Mouse (Mus musculus): ENCODE data around the gene Chst12. TPM values are rescaled to one million over a fixed set of nuclear protein-coding genes. Genes with fewer than 3 reads are reported as not detected.
"Not testable (repeated sequence)": the region's sequence is repeated elsewhere in the genome, so short reads cannot be mapped to it uniquely, and the experiment has no call there.

Gene Chst12
- polyA plus RNA-seq, 1 experiment from 2014 or later, result 24.1 TPM

- peak overlapping the region; percentile 54 for H3K9ac ChIP-seq (replicated peaks; ENCODE audit: low read length)
Observed at GRCm38 (mm10) chr5:140501982-140502836, 3.1 kb upstream of the Chst12 start.

GRCm38 (mm10) chr5:140502925-140503324 is 2.4 kb upstream of the Chst12 start:
- not testable (repeated sequence) for H3K36me3 ChIP-seq (ENCODE audit: insufficient read depth, low read length); H3K9me3 ChIP-seq (ENCODE audit: low read length); H3K27me3 ChIP-seq (ENCODE audit: insufficient read depth, low read length)
- Histone ChIP-seq H3K9ac (replicated peaks; ENCODE audit: low read length) (peak overlapping the region; percentile 59), H3K4me1 (ENCODE audit: insufficient read depth, low read length) (peaks cover 48% of the 10 kb centered on the region), H3K27ac (ENCODE audit: low read length) (peak overlapping the region; percentile 93), H3K4me2 (replicated peaks; ENCODE audit: low read depth, low read length) (peak overlapping the region; percentile 54), H3K4me3 (ENCODE audit: low read length) (peak overlapping the region; percentile 36)
- WGBS, result under 1% methylated on average over 12 of the region's 12 CpGs
- peak; percentile 37; the same call in 1 of the 2 replicates for ATAC-seq (ENCODE audit: low FRiP score, low TSS enrichment)

More at GRCm38 (mm10) chr5:140501982-140502836, 3.1 kb upstream of the Chst12 start:
- H3K27ac ChIP-seq (ENCODE audit: low read length), result peak overlapping the region; percentile 93
- ATAC-seq (ENCODE audit: low FRiP score, low TSS enrichment), result peak; percentile 28
- no peaks in the 10 kb centered on the region for H3K36me3 ChIP-seq (ENCODE audit: insufficient read depth, low read length)
- peaks cover 41% of the 10 kb centered on the region for H3K4me1 ChIP-seq (ENCODE audit: insufficient read depth, low read length)
- H3K4me3 ChIP-seq (ENCODE audit: low read length), result peak overlapping the region; percentile 36
- H3K27me3 ChIP-seq (ENCODE audit: insufficient read depth, low read length), result no peaks in the 10 kb centered on the region
- no peaks in the 10 kb centered on the region for H3K9me3 ChIP-seq (ENCODE audit: low read length)
- H3K4me2 ChIP-seq (replicated peaks; ENCODE audit: low read depth, low read length), result peak overlapping the region; percentile 54
- WGBS, result 15% methylated on average over 14 of the region's 14 CpGs

- H3K4me3 ChIP-seq (ENCODE audit: low read length), result peak overlapping the region; percentile 63
- H3K4me1 ChIP-seq (ENCODE audit: insufficient read depth, low read length), result peaks cover 67% of the 10 kb centered on the region
- 33% methylated on average over 22 of the region's 22 CpGs for WGBS
- H3K9ac ChIP-seq (replicated peaks; ENCODE audit: low read length), result peak overlapping the region; percentile 77
- no peaks in the 10 kb centered on the region for H3K27me3 ChIP-seq (ENCODE audit: insufficient read depth, low read length)
- H3K27ac ChIP-seq (ENCODE audit: low read length), result peak overlapping the region; percentile 39; the same call in 1 of the 2 replicates
- peak; percentile 12; the same call in 1 of the 2 replicates for ATAC-seq (ENCODE audit: low FRiP score, low TSS enrichment)
- no peaks in the 10 kb centered on the region for H3K36me3 ChIP-seq (ENCODE audit: insufficient read depth, low read length)
- peak overlapping the region; percentile 74 for H3K4me2 ChIP-seq (replicated peaks; ENCODE audit: low read depth, low read length)
- no peaks in the 10 kb centered on the region for H3K9me3 ChIP-seq (ENCODE audit: low read length)
Observed at GRCm38 (mm10) chr5:140506096-140506794, 895 bp downstream of the Chst12 start.

- 76% methylated on average over 14 of the region's 14 CpGs for WGBS
- no peak overlapping the region for H3K27ac ChIP-seq (ENCODE audit: low read length)
- no peak overlapping the region for H3K9ac ChIP-seq (replicated peaks; ENCODE audit: low read length)
- H3K27me3 ChIP-seq (ENCODE audit: insufficient read depth, low read length), result no peaks in the 10 kb centered on the region
- H3K4me1 ChIP-seq (ENCODE audit: insufficient read depth, low read length), result peaks cover 55% of the 10 kb centered on the region
- no peak for ATAC-seq (ENCODE audit: low FRiP score, low TSS enrichment)
- no peaks in the 10 kb centered on the region for H3K36me3 ChIP-seq (ENCODE audit: insufficient read depth, low read length)
- H3K4me2 ChIP-seq (replicated peaks; ENCODE audit: low read depth, low read length), result no peak overlapping the region
- no peak overlapping the region for H3K4me3 ChIP-seq (ENCODE audit: low read length)
- no peaks in the 10 kb centered on the region for H3K9me3 ChIP-seq (ENCODE audit: low read length)
Observed at GRCm38 (mm10) chr5:140507466-140508208, 2.3 kb downstream of the Chst12 start.

- Histone ChIP-seq H3K9ac (replicated peaks; ENCODE audit: low read length) (no peak overlapping the region; the same call in 1 of the 2 replicates), H3K4me2 (replicated peaks; ENCODE audit: low read depth, low read length) (no peak overlapping the region), H3K4me1 (ENCODE audit: insufficient read depth, low read length) (peaks cover 48% of the 10 kb centered on the region), H3K27me3 (ENCODE audit: insufficient read depth, low read length) (no peaks in the 10 kb centered on the region), H3K4me3 (ENCODE audit: low read length) (no peak overlapping the region), H3K9me3 (ENCODE audit: low read length) (no peaks in the 10 kb centered on the region), H3K27ac (ENCODE audit: low read length) (no peak overlapping the region), H3K36me3 (ENCODE audit: insufficient read depth, low read length) (no peaks in the 10 kb centered on the region)
- WGBS, result 30% methylated on average over 8 of the region's 8 CpGs
- no peak for ATAC-seq (ENCODE audit: low FRiP score, low TSS enrichment)
Observed at GRCm38 (mm10) chr5:140508686-140509085, 3.3 kb downstream of the Chst12 start.

GRCm38 (mm10) chr5:140509204-140509603 is 3.9 kb downstream of the Chst12 start:
- WGBS, result 45% methylated on average over 9 of the region's 9 CpGs
- Histone ChIP-seq H3K4me1 (ENCODE audit: insufficient read depth, low read length) (peaks cover 48% of the 10 kb centered on the region), H3K27ac (ENCODE audit: low read length) (no peak overlapping the region), H3K9ac (replicated peaks; ENCODE audit: low read length) (no peak overlapping the region), H3K9me3 (ENCODE audit: low read length) (no peaks in the 10 kb centered on the region), H3K4me3 (ENCODE audit: low read length) (no peak overlapping the region), H3K27me3 (ENCODE audit: insufficient read depth, low read length) (no peaks in the 10 kb centered on the region), H3K4me2 (replicated peaks; ENCODE audit: low read depth, low read length) (no peak overlapping the region), H3K36me3 (ENCODE audit: insufficient read depth, low read length) (no peaks in the 10 kb centered on the region)
- ATAC-seq (ENCODE audit: low FRiP score, low TSS enrichment), result no peak

GRCm38 (mm10) chr5:140510012-140511000 is 5.0 kb downstream of the Chst12 start:
- Histone ChIP-seq H3K9ac (replicated peaks; ENCODE audit: low read length) (0 out of 2 replicates have a peak overlapping the region, but pooled peaks have one; percentile 14), H3K4me3 (ENCODE audit: low read length) (no peak overlapping the region), H3K4me1 (ENCODE audit: insufficient read depth, low read length) (peaks cover 51% of the 10 kb centered on the region), H3K27me3 (ENCODE audit: insufficient read depth, low read length) (no peaks in the 10 kb centered on the region), H3K27ac (ENCODE audit: low read length) (no peak overlapping the region), H3K9me3 (ENCODE audit: low read length) (no peaks in the 10 kb centered on the region), H3K4me2 (replicated peaks; ENCODE audit: low read depth, low read length) (peak overlapping the region; percentile 35; the same call in 1 of the 2 replicates), H3K36me3 (ENCODE audit: insufficient read depth, low read length) (no peaks in the 10 kb centered on the region)
- ATAC-seq (ENCODE audit: low FRiP score, low TSS enrichment), result no peak
- WGBS, result 40% methylated on average over 27 of the region's 27 CpGs

GRCm38 (mm10) chr5:140513921-140514320 is 8.6 kb downstream of the Chst12 start:
- H3K9me3 ChIP-seq (ENCODE audit: low read length), result no peaks in the 10 kb centered on the region
- H3K4me1 ChIP-seq (ENCODE audit: insufficient read depth, low read length), result peaks cover 33% of the 10 kb centered on the region
- H3K27me3 ChIP-seq (ENCODE audit: insufficient read depth, low read length), result no peaks in the 10 kb centered on the region
- no peaks in the 10 kb centered on the region for H3K36me3 ChIP-seq (ENCODE audit: insufficient read depth, low read length)
- no peak overlapping the region for H3K4me3 ChIP-seq (ENCODE audit: low read length)
- ATAC-seq (ENCODE audit: low FRiP score, low TSS enrichment), result no peak
- no peak overlapping the region for H3K4me2 ChIP-seq (replicated peaks; ENCODE audit: low read depth, low read length)
- WGBS, result 72% methylated on average over 8 of the region's 8 CpGs
- no peak overlapping the region for H3K27ac ChIP-seq (ENCODE audit: low read length)
- no peak overlapping the region for H3K9ac ChIP-seq (replicated peaks; ENCODE audit: low read length)
